Mouse (Mus musculus) liver, embryonic 11.5 days (tissue): ENCODE measurements around the gene AC140267.1. TPM values are rescaled to one million over a fixed set of nuclear protein-coding genes. Genes with fewer than 3 reads are reported as not detected.
A peak's percentile ranks its signal among the peaks of the same experiment; 100 is the strongest.

Source experiments
- ATAC-seq: fragments of 200-750 bp; cut with Nextera tagmentation; replicated peaks from 2 replicates; pipeline ENCODE4 v1.8.0; 2017; ENCODE audit warnings: moderate number of reproducible peaks, mild to moderate bottlenecking, moderate TSS enrichment, moderate library complexity; ENCODE audit not compliant: low FRiP score
- DNase-seq: peaks from one replicate; pipeline ENCODE4 v3.0.0-alpha.2; 2017; ENCODE audit warnings: low spot score
- H3K27ac ChIP-seq: fragments of 300-500 bp; sonication (generic); 2 replicates; pipeline ENCODE4 v1.5.1; 2014; ENCODE audit warnings: mild to moderate bottlenecking, low read depth, low read length, control low read depth
- H3K27me3 ChIP-seq: fragments of 300-500 bp; sonication (generic); replicated peaks from 2 replicates; pipeline ENCODE4 v1.6.1; 2014; ENCODE audit warnings: low read length, mixed read lengths; ENCODE audit not compliant: control insufficient read depth, insufficient read depth
- H3K36me3 ChIP-seq: fragments of 300-500 bp; sonication (generic); 2 replicates; pipeline ENCODE4 v1.6.1; 2014; ENCODE audit warnings: mild to moderate bottlenecking, low read length, moderate library complexity, mixed read lengths; ENCODE audit not compliant: control insufficient read depth, insufficient read depth
- H3K4me1 ChIP-seq: fragments of 300-500 bp; sonication (generic); replicated peaks from 2 replicates; pipeline ENCODE4 v1.6.1; 2014; ENCODE audit warnings: low read length, mixed read lengths; ENCODE audit not compliant: control insufficient read depth, insufficient read depth
- H3K4me2 ChIP-seq: fragments of 300-500 bp; sonication (generic); 2 replicates; pipeline ENCODE4 v1.6.1; 2014; ENCODE audit warnings: mild to moderate bottlenecking, control low read depth, moderate library complexity
- H3K4me3 ChIP-seq: fragments of 300-500 bp; sonication (generic); 2 replicates; pipeline ENCODE4 v1.5.1; 2014; ENCODE audit warnings: low read depth, low read length, control low read depth
- H3K9ac ChIP-seq: fragments of 300-500 bp; sonication (generic); 2 replicates; pipeline ENCODE4 v1.6.1; 2014; ENCODE audit warnings: low read depth, low read length, control low read depth
- H3K9me3 ChIP-seq: fragments of 300-500 bp; sonication (generic); 2 replicates; pipeline ENCODE4 v1.6.1; 2016; ENCODE audit warnings: low read length, inconsistent platforms, mixed read lengths; ENCODE audit not compliant: control insufficient read depth
- WGBS: fragments of 180-500 bp; shearing (Covaris S2); extraction: QIAGEN DNeasy Blood & Tissue Kit; methylation state at CpG from one replicate; pipeline ENCODE4 v1.1.7; 2014; 5-methylcytosine and 5-hydroxymethylcytosine counted together
- polyA plus RNA-seq: library from polyadenylated mRNA; unstranded; fragments of >200 nt; fragmentation: Nextera tagmentation; extraction: Ambion mirVana; gene quantifications from 2 replicates; pipeline ENCODE4 v1.2.1, GENCODE M21; 2014

Gene AC140267.1
- polyA plus RNA-seq, 1 experiment from 2014 or later = not detected

DNA sequence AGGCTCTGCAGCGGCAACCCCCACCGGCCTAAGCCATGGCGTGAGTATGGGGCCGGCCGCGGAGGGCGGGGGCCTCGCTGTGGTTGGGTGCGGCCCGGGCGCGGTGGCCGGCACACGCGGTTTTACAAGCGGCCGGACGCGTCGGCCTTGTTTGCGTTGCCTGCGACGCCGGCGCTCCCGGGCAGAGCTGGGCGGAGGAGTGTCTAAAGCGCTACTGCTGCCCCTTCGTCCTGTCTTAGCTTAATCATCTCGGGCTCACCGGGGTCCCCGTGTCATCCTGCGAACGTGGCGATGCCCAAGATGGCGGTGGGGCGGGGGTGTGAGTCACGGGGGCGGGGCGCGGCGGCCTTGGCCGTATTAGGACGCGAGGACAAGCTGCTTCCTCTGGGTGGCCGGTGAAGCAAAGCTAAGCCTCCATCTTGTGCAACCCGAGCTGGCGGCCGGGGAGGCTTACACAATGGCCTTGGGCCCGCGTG, 20.0 kb downstream of the AC140267.1 start:
- no peaks in the 10 kb centered on the region for H3K27me3 ChIP-seq
- peak overlapping the region; percentile 100 for H3K9ac ChIP-seq
- DNase-seq (peak; percentile 86), ATAC-seq (peak; percentile 30)
- peaks cover 52% of the 10 kb centered on the region for H3K4me1 ChIP-seq
- H3K27ac ChIP-seq = peak overlapping the region; percentile 99
- H3K36me3 ChIP-seq = peaks cover 32% of the 10 kb centered on the region
- peak overlapping the region; percentile 99 for H3K4me2 ChIP-seq
- WGBS = 1% methylated on average over 51 of the region's 51 CpGs
- H3K4me3 ChIP-seq = peak overlapping the region; percentile 99
- no peaks in the 10 kb centered on the region for H3K9me3 ChIP-seq

DNA sequence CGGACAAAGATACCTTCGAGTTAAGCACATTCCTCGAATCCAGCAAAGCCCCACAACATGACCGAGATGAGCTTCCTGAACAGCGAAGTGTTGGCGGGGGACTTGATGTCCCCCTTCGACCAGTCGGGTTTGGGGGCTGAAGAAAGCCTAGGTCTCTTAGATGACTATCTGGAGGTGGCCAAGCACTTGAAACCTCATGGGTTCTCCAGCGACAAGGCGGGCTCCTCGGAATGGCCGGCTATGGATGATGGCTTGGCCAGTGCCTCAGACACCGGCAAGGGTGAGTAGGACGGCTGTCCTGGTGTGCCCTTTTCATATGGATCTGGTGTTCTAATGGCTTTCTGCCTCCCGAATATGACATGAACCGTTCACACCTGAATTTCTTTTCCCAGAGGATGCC, 20.6 kb downstream of the AC140267.1 start:
- peaks cover 47% of the 10 kb centered on the region for H3K4me1 ChIP-seq
- no peaks in the 10 kb centered on the region for H3K27me3 ChIP-seq
- H3K27ac ChIP-seq = peak overlapping the region; percentile 99
- H3K9me3 ChIP-seq = no peaks in the 10 kb centered on the region
- peak overlapping the region; percentile 99 for H3K4me2 ChIP-seq
- H3K9ac ChIP-seq = peak overlapping the region; percentile 100
- DNase-seq (peak; percentile 35), ATAC-seq (no peak)
- WGBS = 8% methylated on average over 16 of the region's 16 CpGs
- peaks cover 28% of the 10 kb centered on the region for H3K36me3 ChIP-seq
- H3K4me3 ChIP-seq = peak overlapping the region; percentile 99

DNA sequence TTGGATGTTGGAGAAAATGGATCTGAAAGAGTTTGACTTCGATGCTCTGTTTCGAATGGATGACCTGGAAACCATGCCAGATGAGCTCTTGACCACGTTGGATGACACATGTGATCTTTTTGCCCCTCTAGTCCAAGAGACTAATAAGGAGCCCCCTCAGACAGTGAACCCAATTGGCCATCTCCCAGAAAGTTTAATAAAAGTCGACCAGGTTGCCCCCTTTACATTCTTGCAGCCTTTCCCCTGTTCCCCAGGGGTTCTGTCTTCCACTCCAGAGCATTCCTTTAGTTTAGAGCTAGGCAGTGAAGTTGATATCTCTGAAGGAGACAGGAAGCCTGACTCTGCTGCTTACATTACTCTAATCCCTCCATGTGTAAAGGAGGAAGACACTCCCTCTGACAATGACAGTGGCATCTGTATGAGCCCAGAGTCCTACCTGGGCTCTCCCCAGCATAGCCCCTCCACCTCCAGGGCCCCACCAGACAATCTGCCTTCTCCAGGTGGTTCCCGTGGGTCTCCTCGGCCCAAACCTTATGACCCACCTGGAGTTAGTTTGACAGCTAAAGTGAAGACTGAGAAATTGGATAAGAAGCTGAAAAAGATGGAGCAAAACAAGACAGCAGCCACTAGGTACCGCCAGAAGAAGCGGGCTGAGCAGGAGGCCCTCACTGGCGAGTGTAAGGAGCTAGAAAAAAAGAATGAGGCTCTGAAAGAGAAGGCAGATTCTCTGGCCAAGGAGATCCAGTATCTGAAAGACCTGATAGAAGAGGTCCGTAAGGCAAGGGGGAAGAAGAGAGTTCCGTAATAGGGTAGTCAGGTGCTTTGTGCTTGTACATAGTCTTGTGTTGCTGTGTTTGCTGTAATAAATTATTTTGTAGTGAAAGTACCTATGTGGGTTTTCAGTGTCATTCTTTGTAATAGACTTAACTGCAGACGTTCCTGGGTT, 21.3 kb downstream of the AC140267.1 start:
- peak overlapping the region; percentile 99 for H3K4me2 ChIP-seq
- no peaks in the 10 kb centered on the region for H3K9me3 ChIP-seq
- DNase-seq = no peak
- no peaks in the 10 kb centered on the region for H3K27me3 ChIP-seq
- H3K4me3 ChIP-seq = peak overlapping the region; percentile 99
- ATAC-seq = no peak
- H3K9ac ChIP-seq = peak overlapping the region; percentile 100
- peaks cover 41% of the 10 kb centered on the region for H3K4me1 ChIP-seq
- H3K27ac ChIP-seq = peak overlapping the region; percentile 99
- peaks cover 28% of the 10 kb centered on the region for H3K36me3 ChIP-seq
- 55% methylated on average over 12 of the region's 12 CpGs for WGBS

DNA sequence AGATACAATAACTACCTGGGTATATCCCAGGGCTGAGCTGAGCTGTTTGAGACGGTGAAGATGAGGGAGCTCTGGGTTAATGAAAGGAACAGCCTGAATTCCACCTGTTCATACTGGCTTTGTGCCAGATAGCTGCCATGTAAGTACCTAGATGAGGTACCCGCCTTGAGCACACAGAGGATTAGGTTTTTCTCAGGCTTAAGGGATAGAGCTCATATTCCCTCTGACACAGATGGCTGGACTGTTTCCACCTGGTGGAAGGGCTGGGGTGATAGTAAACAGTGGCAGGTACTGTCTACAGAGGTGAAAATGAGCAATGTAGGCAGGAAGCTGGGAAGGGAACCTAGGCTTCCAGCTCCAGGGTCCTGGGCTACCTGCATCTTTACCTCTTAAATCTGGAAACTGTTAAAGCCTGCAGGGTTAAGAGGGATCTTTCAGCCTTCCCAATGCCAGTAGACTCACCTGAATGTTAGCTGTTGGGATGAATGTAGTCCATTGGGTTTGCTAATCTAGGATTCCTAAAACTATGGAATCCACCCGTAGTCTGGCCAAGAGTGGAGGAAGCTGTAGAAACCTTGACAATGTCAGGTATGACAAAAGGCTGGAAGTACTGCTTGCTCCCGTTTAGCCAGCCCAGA, 22.1 kb downstream of the AC140267.1 start:
- Histone ChIP-seq H3K4me1 (peaks cover 44% of the 10 kb centered on the region), H3K9ac (peak overlapping the region; percentile 100), H3K4me3 (peak overlapping the region; percentile 99), H3K9me3 (no peaks in the 10 kb centered on the region), H3K36me3 (peaks cover 28% of the 10 kb centered on the region), H3K4me2 (peak overlapping the region; percentile 99), H3K27me3 (no peaks in the 10 kb centered on the region), H3K27ac (peak overlapping the region; percentile 99)
- DNase-seq = peak; percentile 33
- no peak for ATAC-seq
- 36% methylated on average over 4 of the region's 4 CpGs for WGBS

DNA sequence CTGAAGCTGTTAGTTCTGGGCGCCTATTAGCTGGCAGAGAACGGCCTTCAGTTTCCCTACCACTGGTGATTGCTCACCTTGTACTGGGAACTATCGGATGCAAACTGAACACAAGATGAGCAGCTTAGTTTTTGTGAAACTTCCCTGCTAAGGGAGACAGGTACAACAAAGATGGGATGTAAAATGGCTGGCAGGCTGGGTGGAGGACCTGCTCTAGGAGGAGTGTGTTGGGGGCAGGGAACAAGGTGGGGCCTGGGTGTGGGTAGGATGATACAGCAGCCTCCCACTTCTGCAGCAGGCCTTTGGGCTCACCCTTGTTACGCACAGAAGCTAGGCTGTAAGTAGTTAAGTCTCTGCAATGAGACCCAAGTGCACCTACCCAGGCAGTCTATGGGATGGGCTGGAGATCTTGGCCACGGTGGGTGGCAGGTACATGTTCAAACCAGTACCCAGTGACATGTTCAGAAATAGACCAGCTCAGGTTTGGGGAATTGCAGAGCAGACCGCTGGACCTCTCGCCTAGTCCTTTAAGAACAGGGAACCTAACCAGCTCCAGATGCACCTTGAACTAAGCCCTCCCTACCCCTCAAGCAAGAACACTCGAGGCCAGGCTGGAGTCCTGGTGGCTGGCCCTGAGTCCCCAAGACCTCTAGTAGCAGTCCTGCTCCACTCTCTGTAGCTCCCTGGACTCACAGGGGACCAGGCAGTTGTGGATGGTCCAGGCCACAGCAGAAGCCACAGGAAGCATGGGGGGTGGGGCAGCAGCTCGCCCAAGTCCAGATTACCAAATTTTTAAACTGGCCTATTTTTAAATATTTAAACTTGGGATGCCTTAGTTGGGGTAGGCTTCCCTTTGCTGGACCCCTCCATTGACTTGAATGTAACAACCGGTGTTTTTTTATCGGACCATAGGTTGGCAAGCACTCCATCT, 22.9 kb downstream of the AC140267.1 start:
- no peaks in the 10 kb centered on the region for H3K27me3 ChIP-seq
- no peaks in the 10 kb centered on the region for H3K9me3 ChIP-seq
- H3K4me2 ChIP-seq = peak overlapping the region; percentile 99
- peak overlapping the region; percentile 100 for H3K9ac ChIP-seq
- H3K27ac ChIP-seq = peak overlapping the region; percentile 99
- H3K36me3 ChIP-seq = peaks cover 28% of the 10 kb centered on the region
- peak; percentile 71 for DNase-seq
- peak overlapping the region; percentile 99; the same call in 1 of the 2 replicates for H3K4me3 ChIP-seq
- peak; percentile 73 for ATAC-seq
- H3K4me1 ChIP-seq = peaks cover 46% of the 10 kb centered on the region
- 47% methylated on average over 11 of the region's 11 CpGs for WGBS

DNA sequence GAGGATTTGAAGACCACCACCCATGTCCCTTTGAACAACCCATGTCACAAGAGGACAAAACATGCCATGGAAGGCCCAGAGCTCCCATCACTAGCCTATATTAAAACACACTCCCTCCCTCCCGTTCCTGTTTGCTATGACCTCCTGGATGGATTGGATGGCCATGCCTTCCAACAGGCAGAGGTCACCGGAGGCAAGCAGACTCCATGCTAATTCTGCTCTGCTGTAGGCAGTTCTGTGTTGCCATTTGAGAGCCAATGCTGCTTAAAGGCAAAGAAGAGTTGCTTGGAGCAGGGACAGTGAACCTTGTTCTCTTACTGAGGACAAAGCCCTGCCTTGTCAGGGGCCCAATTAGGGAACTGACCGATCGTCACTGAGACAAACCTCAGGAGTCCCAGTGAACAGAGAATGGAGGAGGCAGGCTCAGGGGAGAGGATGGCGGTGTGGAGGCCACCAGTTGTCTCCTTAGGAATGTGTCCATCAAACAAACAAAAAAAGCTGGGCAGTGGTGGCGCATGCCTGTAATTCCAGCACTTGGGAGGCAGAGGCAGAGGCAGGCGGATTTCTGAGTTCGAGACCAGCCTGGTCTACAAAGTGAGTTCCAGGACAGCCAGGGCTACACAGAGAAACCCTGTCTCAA, 23.9 kb downstream of the AC140267.1 start:
- Histone ChIP-seq H3K27ac (peak overlapping the region; percentile 99), H3K27me3 (no peaks in the 10 kb centered on the region), H3K9me3 (no peaks in the 10 kb centered on the region), H3K4me2 (no peak overlapping the region), H3K4me1 (peaks cover 41% of the 10 kb centered on the region), H3K36me3 (peaks cover 28% of the 10 kb centered on the region), H3K4me3 (no peak overlapping the region), H3K9ac (0 out of 2 replicates have a peak overlapping the region, but pooled peaks have one; percentile 46)
- 80% methylated on average over 8 of the region's 8 CpGs for WGBS
- DNase-seq (no peak), ATAC-seq (no peak)

DNA sequence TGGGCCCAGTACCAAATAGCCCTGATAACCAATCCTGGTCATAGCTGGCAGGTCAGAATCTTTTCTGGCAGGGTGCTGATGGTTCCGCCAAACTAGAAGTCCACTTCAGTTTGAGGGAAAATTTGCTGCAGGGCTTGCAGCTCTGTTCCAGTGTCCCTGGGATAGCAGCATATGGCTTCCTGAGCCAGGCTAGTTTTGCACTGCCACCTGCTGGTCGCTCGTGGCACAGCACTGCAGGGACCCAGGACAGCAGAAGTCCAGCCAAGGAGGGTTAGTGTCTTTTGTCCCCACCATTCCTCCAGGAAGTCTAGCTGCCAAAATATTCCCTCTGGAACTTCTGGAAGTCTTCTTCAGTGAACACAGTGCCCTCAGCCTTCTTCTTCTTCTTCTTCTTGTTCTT, 25.0 kb downstream of the AC140267.1 start:
- no peaks in the 10 kb centered on the region for H3K27me3 ChIP-seq
- H3K36me3 ChIP-seq = peaks cover 28% of the 10 kb centered on the region
- H3K9me3 ChIP-seq = no peaks in the 10 kb centered on the region
- no peak overlapping the region for H3K4me2 ChIP-seq
- WGBS = 18% methylated on average over 3 of the region's 3 CpGs
- H3K4me3 ChIP-seq = no peak overlapping the region
- peaks cover 41% of the 10 kb centered on the region for H3K4me1 ChIP-seq
- DNase-seq (peak; percentile 77), ATAC-seq (no peak)
- H3K27ac ChIP-seq = no peak overlapping the region
- no peak overlapping the region for H3K9ac ChIP-seq
